Mouse (Mus musculus) MEL (cell line): ENCODE results near the gene H2afy. TPM values are rescaled to one million over a fixed set of nuclear protein-coding genes. Genes with fewer than 3 reads are reported as not detected.

Experiments
- DNase-seq: peaks from one replicate; pipeline ENCODE4 v3.0.0; 2011; ENCODE audit warnings: low read depth, low spot score
- H3K27ac ChIP-seq: 2 replicates; pipeline ENCODE4 v1.5.1; 2012; ENCODE audit warnings: low read depth, mild to moderate bottlenecking, control low read depth, low read length, moderate library complexity; ENCODE audit not compliant: control insufficient read depth
- H3K27me3 ChIP-seq, 2 experiments: fragments of 150-350 bp in 1 of 2; sonication (generic) in 1 of 2; 2 replicates each; pipeline ENCODE4 v1.6.1; 2012; ENCODE audit warnings: low read length in 2 of 2, mild to moderate bottlenecking in 2 of 2, improper control_type of control experiment in 1 of 2, moderate library complexity in 1 of 2; ENCODE audit not compliant: insufficient read depth in 2 of 2, control insufficient read depth in 1 of 2
- H3K36me3 ChIP-seq, 2 experiments: 2 replicates each; pipeline ENCODE4 v1.6.1; 2012 to 2014; ENCODE audit warnings: low read length in 2 of 2, improper control_type of control experiment in 1 of 2, inconsistent platforms in 1 of 2, mild to moderate bottlenecking in 1 of 2; ENCODE audit not compliant: insufficient read depth in 2 of 2, control insufficient read depth in 1 of 2
- H3K4me1 ChIP-seq, 2 experiments: fragments of 150-350 bp in 1 of 2; sonication (generic) in 1 of 2; 2 replicates each; pipeline ENCODE4 v1.6.1; 2012; ENCODE audit warnings: low read length in 2 of 2, improper control_type of control experiment in 1 of 2, mild to moderate bottlenecking in 1 of 2; ENCODE audit not compliant: insufficient read depth in 2 of 2, control insufficient read depth in 1 of 2
- H3K4me3 ChIP-seq, 2 experiments: fragments of 150-350 bp in 1 of 2; sonication (generic) in 1 of 2; 2 replicates each; pipeline ENCODE4 v1.5.1; 2012; ENCODE audit warnings: low read depth in 2 of 2, low read length in 2 of 2, mild to moderate bottlenecking in 2 of 2, moderate library complexity in 2 of 2, control low read depth in 1 of 2, improper control_type of control experiment in 1 of 2; ENCODE audit not compliant: control insufficient read depth in 1 of 2, insufficient read depth in 1 of 2
- H3K79me2 ChIP-seq: 2 replicates; pipeline ENCODE4 v1.6.1; 2012; ENCODE audit warnings: mild to moderate bottlenecking, low read length, moderate library complexity; ENCODE audit not compliant: control insufficient read depth, poor library complexity, insufficient read depth
- H3K9ac ChIP-seq: 2 replicates; pipeline ENCODE4 v1.6.1; 2012; ENCODE audit warnings: low read depth, mild to moderate bottlenecking, control low read depth, low read length, moderate library complexity; ENCODE audit not compliant: control insufficient read depth, poor library complexity, severe bottlenecking
- H3K9me3 ChIP-seq: fragments of 150-350 bp; sonication (generic); replicated peaks from 2 replicates; pipeline ENCODE4 v1.6.1; 2012; ENCODE audit warnings: mild to moderate bottlenecking, low read length, improper control_type of control experiment, moderate library complexity; ENCODE audit not compliant: insufficient read depth
- CHD1 ChIP-seq: IDR thresholded peaks from 2 replicates; pipeline ENCODE4 v1.6.1; 2012; ENCODE audit warnings: low read depth, mild to moderate bottlenecking, inconsistent platforms, low read length, improper control_type of control experiment
- CHD2 ChIP-seq: IDR thresholded peaks from 2 replicates; pipeline ENCODE4 v1.6.1; 2011; ENCODE audit warnings: low read length, improper control_type of control experiment
- CTCF ChIP-seq, 3 experiments: IDR thresholded peaks in 2 of 3; conservative IDR thresholded peaks in 1 of 3; 2 replicates each; pipeline ENCODE4 v1.5.1; 2011 to 2012; ENCODE audit warnings: low read length in 3 of 3, low read depth in 2 of 3, mild to moderate bottlenecking in 2 of 3, improper control_type of control experiment in 1 of 3, inconsistent platforms in 1 of 3, mixed read lengths in 1 of 3, moderate library complexity in 1 of 3; ENCODE audit not compliant: control insufficient read depth in 1 of 3, insufficient read depth in 1 of 3, poor library complexity in 1 of 3, severe bottlenecking in 1 of 3
- EP300 ChIP-seq, 2 experiments: IDR thresholded peaks; 2 replicates each; pipeline ENCODE4 v1.6.1; 2011; ENCODE audit warnings: improper control_type of control experiment in 2 of 2, low read length in 2 of 2, low read depth in 1 of 2, mild to moderate bottlenecking in 1 of 2
- ETS1 ChIP-seq: IDR thresholded peaks from 2 replicates; pipeline ENCODE4 v1.6.1; 2012; ENCODE audit warnings: low read depth, mild to moderate bottlenecking, inconsistent platforms, low read length, improper control_type of control experiment, moderate library complexity
- GATA1 ChIP-seq: IDR thresholded peaks from 2 replicates; pipeline ENCODE4 v1.6.1; 2011; ENCODE audit warnings: low read depth, low read length, improper control_type of control experiment
- KAT2A ChIP-seq: conservative IDR thresholded peaks from 2 replicates; pipeline ENCODE4 v1.6.1; 2012; ENCODE audit warnings: low read depth, low read length, improper control_type of control experiment, inconsistent platforms
- MAFK ChIP-seq: IDR thresholded peaks from 2 replicates; pipeline ENCODE4 v1.6.1; 2011; ENCODE audit warnings: low read depth, mild to moderate bottlenecking, low read length, improper control_type of control experiment, borderline replicate concordance
- MAX ChIP-seq: IDR thresholded peaks from 2 replicates; pipeline ENCODE4 v1.6.1; 2011; ENCODE audit warnings: low read length, improper control_type of control experiment
- MEF2A ChIP-seq: IDR thresholded peaks from 2 replicates; pipeline ENCODE4 v1.6.1; 2014; ENCODE audit warnings: low read depth, mild to moderate bottlenecking, inconsistent platforms, low read length, improper control_type of control experiment; ENCODE audit not compliant: poor library complexity, insufficient replicate concordance, severe bottlenecking; ENCODE audit errors: extremely low read depth
- MYB ChIP-seq: IDR thresholded peaks from 2 replicates; pipeline ENCODE4 v1.6.1; 2011; ENCODE audit warnings: mild to moderate bottlenecking, low read depth, low read length, improper control_type of control experiment
- MYC ChIP-seq: IDR thresholded peaks from 2 replicates; pipeline ENCODE4 v1.6.1; 2011; ENCODE audit warnings: low read depth, mild to moderate bottlenecking, low read length, improper control_type of control experiment, moderate library complexity
- POLR2A ChIP-seq, 2 experiments: IDR thresholded peaks; 2 replicates each; pipeline ENCODE4 v1.6.1; 2011 to 2012; ENCODE audit warnings: low read length in 2 of 2, mild to moderate bottlenecking in 2 of 2, control low read depth in 1 of 2, improper control_type of control experiment in 1 of 2, low read depth in 1 of 2, moderate library complexity in 1 of 2; ENCODE audit not compliant: control insufficient read depth in 1 of 2, insufficient read depth in 1 of 2, poor library complexity in 1 of 2
- POLR2AphosphoS2 ChIP-seq: IDR thresholded peaks from 2 replicates; pipeline ENCODE4 v1.6.1; 2011; ENCODE audit warnings: low read length, improper control_type of control experiment
- RAD21 ChIP-seq: IDR thresholded peaks from 2 replicates; pipeline ENCODE4 v1.6.1; 2011; ENCODE audit warnings: mild to moderate bottlenecking, low read depth, low read length, improper control_type of control experiment
- RCOR1 ChIP-seq: IDR thresholded peaks from 2 replicates; pipeline ENCODE4 v1.6.1; 2012; ENCODE audit warnings: low read depth, mild to moderate bottlenecking, inconsistent platforms, low read length, improper control_type of control experiment
- SIN3A ChIP-seq: IDR thresholded peaks from 2 replicates; pipeline ENCODE4 v1.6.1; 2012; ENCODE audit warnings: low read length, improper control_type of control experiment, inconsistent platforms
- SMC3 ChIP-seq: IDR thresholded peaks from 2 replicates; pipeline ENCODE4 v1.6.1; 2011; ENCODE audit warnings: low read depth, low read length, improper control_type of control experiment
- ZC3H11A ChIP-seq: IDR thresholded peaks from 2 replicates; pipeline ENCODE4 v1.6.1; 2012; ENCODE audit warnings: low read depth, mild to moderate bottlenecking, inconsistent platforms, low read length, improper control_type of control experiment
- polyA plus RNA-seq, 2 experiments: library from polyadenylated mRNA; stranded (reverse) in 1 of 2; unstranded in 1 of 2; fragments of >175 nt in 1 of 2; fragments of >200 nt in 1 of 2; gene quantifications; 2 replicates each; pipeline versions ENCODE4 v1.2.1 to v1.2.4; 2012; ENCODE audit warnings: low replicate concordance in 2 of 2, low read depth in 1 of 2; ENCODE audit not compliant: insufficient read length in 2 of 2, insufficient read depth in 1 of 2, missing spikeins in 1 of 2
- total RNA-seq: library from RNA; depleted of rRNA; stranded (reverse); fragments of 300-350 nt; gene quantifications from 2 replicates; pipeline ENCODE4 v1.2.3, GENCODE M21; 2012

H2afy gene
- total and polyA plus RNA-seq, 3 experiments = 159 to 245 TPM; not detected in 1

GRCm38 (mm10) chr13:56103796-56104746 lies 32.1 kb downstream of the H2afy start:
- DNase-seq = no peak
- Histone ChIP-seq H3K27me3 (no peaks in the 10 kb centered on the region), H3K4me3 (no peak overlapping the region), H3K27ac (no peak overlapping the region), H3K4me1 (no peaks in the 10 kb centered on the region), H3K9ac (no peak overlapping the region), H3K79me2 (no peaks in the 10 kb centered on the region), H3K36me3 (peaks cover 0 to 8% of the 10 kb centered on the region in 2 experiments; a peak in 1 of 4 replicates), H3K9me3 (no peaks in the 10 kb centered on the region)
- no peak for TF ChIP-seq MEF2A
- no peak for TF ChIP-seq ETS1
- no peak for TF ChIP-seq ZC3H11A
- TF ChIP-seq MAX = no peak
- no peak for TF ChIP-seq RAD21
- TF ChIP-seq CTCF (IDR thresholded peaks at IDR 0.05 in 2 of 3, conservative IDR thresholded peaks at IDR 0.05 in 1 of 3; ENCODE audit: control insufficient read depth in 1 of 3, insufficient read depth in 1 of 3, low read depth in 2 of 3, low read length in 3 of 3, poor library complexity in 1 of 3, severe bottlenecking in 1 of 3) = no peak
- no peak for TF ChIP-seq CHD1
- TF ChIP-seq KAT2A = no peak
- TF ChIP-seq CHD2 = no peak
- no peak for TF ChIP-seq GATA1
- TF ChIP-seq SIN3A = no peak

GRCm38 (mm10) chr13:56102160-56102559 lies 34.0 kb downstream of the H2afy start:
- Histone ChIP-seq H3K9ac (no peak overlapping the region), H3K36me3 (peaks cover 0 to 8% of the 10 kb centered on the region in 2 experiments; a peak in 1 of 4 replicates), H3K4me3 (no peak overlapping the region), H3K4me1 (no peaks in the 10 kb centered on the region), H3K27me3 (no peaks in the 10 kb centered on the region), H3K27ac (no peak overlapping the region), H3K9me3 (no peaks in the 10 kb centered on the region), H3K79me2 (no peaks in the 10 kb centered on the region)
- no peak for DNase-seq
- no peak for TF ChIP-seq EP300 (IDR thresholded peaks at IDR 0.05; ENCODE audit: low read depth in 1 of 2, low read length in 2 of 2)
- TF ChIP-seq POLR2AphosphoS2 = no peak
- no peak for TF ChIP-seq RCOR1
- no peak for TF ChIP-seq CHD2
- TF ChIP-seq MYC = no peak
- no peak for TF ChIP-seq KAT2A
- TF ChIP-seq MAX = no peak
- TF ChIP-seq GATA1 = no peak
- TF ChIP-seq SIN3A = no peak
- TF ChIP-seq MYB = no peak
- TF ChIP-seq POLR2A (IDR thresholded peaks at IDR 0.05; ENCODE audit: control insufficient read depth in 1 of 2, insufficient read depth in 1 of 2, low read depth in 1 of 2, low read length in 2 of 2, poor library complexity in 1 of 2) = no peak
- TF ChIP-seq MAFK = no peak
- no peak for TF ChIP-seq SMC3
